Mouse (Mus musculus): Measurements from ENCODE around the gene Cox7a2l. TPM values are rescaled to one million over a fixed set of nuclear protein-coding genes. Genes with fewer than 3 reads are reported as not detected.

Cox7a2l gene
- polyA plus RNA-seq, 1 experiment from 2014 or later = 180 TPM

- 2% methylated on average over 8 of the region's 8 CpGs for WGBS
- Histone ChIP-seq H3K4me2 (replicated peaks) (peak overlapping the region; percentile 31), H3K9ac (replicated peaks) (no peak overlapping the region), H3K4me3 (no peak overlapping the region), H3K9me3 (no peaks in the 10 kb centered on the region), H3K27ac (replicated peaks) (peak overlapping the region; percentile 31; the same call in 1 of the 2 replicates), H3K36me3 (no peaks in the 10 kb centered on the region), H3K27me3 (no peaks in the 10 kb centered on the region), H3K4me1 (peaks cover 34% of the 10 kb centered on the region)
- peak; percentile 18; the same call in 1 of the 2 replicates for ATAC-seq (replicated peaks)
Measured at GRCm38 (mm10) chr17:83525596-83525995, 8.5 kb upstream of the Cox7a2l start.

- H3K9me3 ChIP-seq = no peaks in the 10 kb centered on the region
- no peak overlapping the region for H3K9ac ChIP-seq (replicated peaks)
- H3K27ac ChIP-seq (replicated peaks) = no peak overlapping the region
- WGBS = 40% methylated on average over 7 of the region's 7 CpGs
- H3K4me3 ChIP-seq = no peak overlapping the region
- peaks cover 34% of the 10 kb centered on the region for H3K4me1 ChIP-seq
- H3K36me3 ChIP-seq = no peaks in the 10 kb centered on the region
- H3K27me3 ChIP-seq = no peaks in the 10 kb centered on the region
- no peak overlapping the region for H3K4me2 ChIP-seq (replicated peaks)
- no peak for ATAC-seq (replicated peaks)
Measured at GRCm38 (mm10) chr17:83524753-83525152, 7.6 kb upstream of the Cox7a2l start.

GRCm38 (mm10) chr17:83522590-83523379 lies 5.7 kb upstream of the Cox7a2l start:
- ATAC-seq (replicated peaks) = no peak
- Histone ChIP-seq H3K27ac (replicated peaks) (no peak overlapping the region), H3K4me2 (replicated peaks) (no peak overlapping the region), H3K4me1 (peaks cover 30% of the 10 kb centered on the region), H3K9me3 (no peaks in the 10 kb centered on the region), H3K27me3 (no peaks in the 10 kb centered on the region), H3K36me3 (no peaks in the 10 kb centered on the region), H3K4me3 (no peak overlapping the region), H3K9ac (replicated peaks) (no peak overlapping the region)
- WGBS = 67% methylated on average over 7 of the region's 7 CpGs

DNA sequence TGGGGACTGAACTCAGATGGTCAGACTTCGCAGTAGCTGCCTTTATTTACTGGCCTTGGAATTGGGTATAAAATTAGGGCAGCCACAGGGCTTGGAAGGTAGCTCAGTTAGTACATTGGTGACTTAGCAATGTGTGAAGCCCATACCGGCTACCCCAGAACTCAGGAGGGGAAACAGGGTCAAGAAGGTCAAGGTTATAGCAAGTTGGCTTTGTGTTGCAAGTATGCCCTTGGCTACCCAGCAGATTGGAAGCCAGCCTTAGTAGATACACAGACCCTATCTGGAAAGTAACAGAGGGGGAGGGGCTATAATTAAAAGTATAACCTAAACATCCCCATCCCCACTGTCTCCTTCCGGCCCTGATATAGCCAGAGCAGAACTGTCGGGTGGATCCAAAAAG lies 4.8 kb upstream of the Cox7a2l start:
- Histone ChIP-seq H3K36me3 (no peaks in the 10 kb centered on the region), H3K9ac (replicated peaks) (no peak overlapping the region), H3K4me2 (replicated peaks) (no peak overlapping the region), H3K27ac (replicated peaks) (no peak overlapping the region), H3K27me3 (no peaks in the 10 kb centered on the region), H3K4me1 (peaks cover 21% of the 10 kb centered on the region), H3K4me3 (no peak overlapping the region), H3K9me3 (no peaks in the 10 kb centered on the region)
- no peak for ATAC-seq (replicated peaks)
- 95% methylated on average over 4 of the region's 4 CpGs for WGBS

DNA sequence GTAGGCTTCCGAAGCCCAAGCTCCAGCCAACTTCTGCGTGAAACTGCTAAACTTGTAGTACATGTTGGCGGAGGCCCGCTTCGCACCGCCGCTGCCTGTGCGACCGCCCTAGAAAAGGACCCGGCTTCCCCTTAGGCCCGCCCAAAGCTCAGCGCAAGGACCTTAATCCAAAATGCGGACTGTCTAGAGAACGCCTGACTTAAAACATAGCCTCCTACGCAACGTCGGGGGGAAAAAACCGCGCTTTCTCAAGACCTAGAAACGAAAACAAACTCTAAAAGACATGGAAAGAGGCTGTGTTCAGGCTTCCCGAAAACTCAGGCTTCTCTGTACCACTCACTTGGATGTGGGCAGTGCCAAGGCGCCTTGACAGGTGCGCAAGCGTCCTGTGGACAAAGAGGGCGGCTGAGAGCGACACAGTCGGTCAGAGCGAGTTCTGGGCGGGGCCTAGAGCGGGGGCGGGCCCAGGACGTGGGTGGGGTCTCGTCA lies 2.9 kb downstream of the Cox7a2l start:
- H3K9ac ChIP-seq (replicated peaks) = peak overlapping the region; percentile 67
- H3K4me2 ChIP-seq (replicated peaks) = peak overlapping the region; percentile 84
- peak overlapping the region; percentile 84 for H3K27ac ChIP-seq (replicated peaks)
- H3K27me3 ChIP-seq = no peaks in the 10 kb centered on the region
- peak; percentile 99 for ATAC-seq (replicated peaks)
- H3K36me3 ChIP-seq = no peaks in the 10 kb centered on the region
- H3K4me3 ChIP-seq = peak overlapping the region; percentile 75
- H3K9me3 ChIP-seq = no peaks in the 10 kb centered on the region
- under 1% methylated on average over 33 of the region's 33 CpGs for WGBS
- H3K4me1 ChIP-seq = peaks cover 20% of the 10 kb centered on the region

GRCm38 (mm10) chr17:83513655-83514212 lies 3.4 kb downstream of the Cox7a2l start:
- H3K27me3 ChIP-seq = no peaks in the 10 kb centered on the region
- H3K27ac ChIP-seq (replicated peaks) = peak overlapping the region; percentile 84
- ATAC-seq (replicated peaks) = peak; percentile 73
- peak overlapping the region; percentile 75 for H3K4me3 ChIP-seq
- peaks cover 20% of the 10 kb centered on the region for H3K4me1 ChIP-seq
- WGBS = 2% methylated on average over 24 of the region's 24 CpGs
- peak overlapping the region; percentile 84 for H3K4me2 ChIP-seq (replicated peaks)
- H3K9me3 ChIP-seq = no peaks in the 10 kb centered on the region
- no peaks in the 10 kb centered on the region for H3K36me3 ChIP-seq
- peak overlapping the region; percentile 67 for H3K9ac ChIP-seq (replicated peaks)

DNA sequence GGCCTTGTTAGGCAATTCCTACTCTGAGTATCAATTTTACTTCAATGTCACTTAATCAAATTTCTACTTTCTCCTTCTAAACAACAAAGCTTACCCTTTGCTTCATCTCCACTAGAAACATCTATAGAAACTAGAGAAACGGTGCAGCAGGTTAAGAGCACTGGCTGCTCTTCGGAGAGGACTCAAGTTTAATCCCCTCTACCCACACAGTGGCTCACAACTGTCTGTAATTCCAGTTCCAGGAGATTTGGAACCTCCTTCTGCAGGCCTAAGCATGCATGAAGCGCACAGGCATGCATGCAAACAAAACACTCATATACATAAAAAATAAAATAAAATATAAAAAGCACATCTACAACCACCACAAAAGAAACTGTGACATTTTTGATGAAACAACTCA lies 5.0 kb downstream of the Cox7a2l start:
- Histone ChIP-seq H3K4me1 (peaks cover 20% of the 10 kb centered on the region), H3K9me3 (no peaks in the 10 kb centered on the region), H3K4me3 (no peak overlapping the region), H3K4me2 (replicated peaks) (no peak overlapping the region), H3K27me3 (no peaks in the 10 kb centered on the region), H3K27ac (replicated peaks) (no peak overlapping the region), H3K36me3 (no peaks in the 10 kb centered on the region), H3K9ac (replicated peaks) (no peak overlapping the region)
- ATAC-seq (replicated peaks) = no peak
- WGBS = 91% methylated on average over 3 of the region's 3 CpGs

- Histone ChIP-seq H3K4me3 (no peak overlapping the region), H3K4me2 (replicated peaks) (no peak overlapping the region), H3K27me3 (no peaks in the 10 kb centered on the region), H3K4me1 (no peaks in the 10 kb centered on the region), H3K9ac (replicated peaks) (no peak overlapping the region), H3K9me3 (no peaks in the 10 kb centered on the region), H3K27ac (replicated peaks) (no peak overlapping the region), H3K36me3 (peaks cover 32% of the 10 kb centered on the region)
- no peak for ATAC-seq (replicated peaks)
- WGBS = 84% methylated on average over 2 of the region's 2 CpGs
Measured at GRCm38 (mm10) chr17:83503693-83504092, 13.4 kb downstream of the Cox7a2l start.

DNA sequence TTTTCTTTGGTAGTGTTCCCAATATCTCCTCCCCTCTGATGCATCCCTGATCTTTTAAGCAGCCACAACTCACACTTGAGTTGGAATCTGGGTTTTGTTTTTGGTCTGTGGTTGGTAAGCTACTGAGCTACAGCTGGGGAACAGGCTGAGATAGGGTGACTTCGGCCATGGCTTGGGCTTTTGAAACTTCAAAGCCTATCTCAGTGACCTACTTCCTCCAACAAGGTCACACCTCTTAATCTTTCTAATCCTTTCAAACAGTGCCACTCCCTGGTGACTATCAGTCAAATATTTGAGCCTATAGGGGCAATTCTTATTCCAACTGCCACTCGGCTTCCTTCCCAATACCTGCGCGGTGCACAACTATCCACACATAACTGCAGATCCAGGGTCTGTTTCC lies 17.4 kb downstream of the Cox7a2l start:
- WGBS = over 99% methylated on average over 4 of the region's 4 CpGs
- ATAC-seq (replicated peaks) = no peak
- H3K27me3 ChIP-seq = no peaks in the 10 kb centered on the region
- no peak overlapping the region for H3K27ac ChIP-seq (replicated peaks)
- peaks cover 48% of the 10 kb centered on the region for H3K36me3 ChIP-seq
- no peak overlapping the region for H3K4me3 ChIP-seq
- H3K4me1 ChIP-seq = no peaks in the 10 kb centered on the region
- no peak overlapping the region for H3K4me2 ChIP-seq (replicated peaks)
- H3K9ac ChIP-seq (replicated peaks) = no peak overlapping the region
- no peaks in the 10 kb centered on the region for H3K9me3 ChIP-seq

- 96% methylated on average over 5 of the region's 5 CpGs for WGBS
- no peak for ATAC-seq (replicated peaks)
Measured at GRCm38 (mm10) chr17:83498889-83499288, 18.2 kb downstream of the Cox7a2l start.

GRCm38 (mm10) chr17:83487762-83488161 lies 29.4 kb downstream of the Cox7a2l start:
- no peak for ATAC-seq (replicated peaks)
- no peaks in the 10 kb centered on the region for H3K4me1 ChIP-seq
- no peak overlapping the region for H3K4me2 ChIP-seq (replicated peaks)
- 30% methylated on average over 3 of the region's 3 CpGs for WGBS
- H3K9me3 ChIP-seq = no peaks in the 10 kb centered on the region
- H3K27ac ChIP-seq (replicated peaks) = no peak overlapping the region
- H3K36me3 ChIP-seq = no peaks in the 10 kb centered on the region
- no peak overlapping the region for H3K4me3 ChIP-seq
- no peaks in the 10 kb centered on the region for H3K27me3 ChIP-seq
- no peak overlapping the region for H3K9ac ChIP-seq (replicated peaks)

More at GRCm38 (mm10) chr17:83498889-83499288, 18.2 kb downstream of the Cox7a2l start:
- Histone ChIP-seq H3K27ac (replicated peaks) (no peak overlapping the region), H3K27me3 (no peaks in the 10 kb centered on the region), H3K4me2 (replicated peaks) (no peak overlapping the region), H3K4me3 (no peak overlapping the region), H3K9ac (replicated peaks) (no peak overlapping the region), H3K4me1 (no peaks in the 10 kb centered on the region), H3K36me3 (peaks cover 48% of the 10 kb centered on the region), H3K9me3 (no peaks in the 10 kb centered on the region)

- Histone ChIP-seq H3K9ac (replicated peaks) (no peak overlapping the region), H3K27ac (replicated peaks) (no peak overlapping the region), H3K36me3 (peaks cover 16% of the 10 kb centered on the region), H3K4me1 (no peaks in the 10 kb centered on the region), H3K4me2 (replicated peaks) (no peak overlapping the region), H3K4me3 (no peak overlapping the region), H3K27me3 (no peaks in the 10 kb centered on the region), H3K9me3 (no peaks in the 10 kb centered on the region)
- 82% methylated on average over 2 of the region's 2 CpGs for WGBS
- no peak for ATAC-seq (replicated peaks)
Measured at GRCm38 (mm10) chr17:83483784-83484183, 33.3 kb downstream of the Cox7a2l start.
